Mouse (Mus musculus) testis, adult 2 months (tissue): ENCODE measurements around the gene Stambpl1.

Experiments
- CTCF ChIP-seq: fragments of 200-500 bp; IDR thresholded peaks from 2 replicates; pipeline ENCODE4 v1.5.1; 2012; ENCODE audit warnings: low read depth, mild to moderate bottlenecking, inconsistent platforms, low read length, moderate library complexity; ENCODE audit not compliant: control insufficient read depth, insufficient read depth, insufficient replicate concordance
- POLR2A ChIP-seq: fragments of 200-500 bp; IDR thresholded peaks from 2 replicates; pipeline ENCODE4 v1.6.1; 2012; ENCODE audit warnings: low read depth, mild to moderate bottlenecking, inconsistent platforms, low read length, moderate library complexity; ENCODE audit not compliant: control insufficient read depth

DNA sequence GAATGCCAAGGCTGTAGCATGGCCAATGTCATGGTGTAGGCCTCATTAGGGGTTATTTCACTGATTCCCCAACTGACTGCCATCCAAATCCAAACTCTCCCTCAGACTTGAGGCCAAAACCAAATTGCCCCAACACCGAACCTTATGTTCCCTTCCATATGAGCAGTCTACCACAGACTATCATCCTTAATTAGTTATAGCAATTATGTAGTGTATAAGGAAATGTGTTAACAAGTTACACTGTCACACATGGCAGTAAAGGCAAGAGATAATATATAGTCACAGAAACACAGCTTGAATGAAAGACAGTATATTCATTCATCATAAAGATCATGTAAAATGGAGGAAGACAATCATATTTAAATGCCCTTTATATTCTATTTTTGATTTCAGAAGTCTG lies 81.0 kb downstream of the Stambpl1 start:
- TF ChIP-seq CTCF (no peak), POLR2A (no peak)
